Mouse (Mus musculus) kidney, adult 2 months (tissue): ENCODE measurements around the gene Pign.

Experiments used
- CTCF ChIP-seq: fragments of 200-500 bp; conservative IDR thresholded peaks from 2 replicates; pipeline ENCODE4 v1.5.1; 2011; ENCODE audit warnings: low read depth, mild to moderate bottlenecking, control low read depth, low read length, moderate library complexity, mixed read lengths; ENCODE audit not compliant: insufficient read depth, insufficient read length
- POLR2A ChIP-seq: fragments of 200-500 bp; IDR thresholded peaks from one replicate; pipeline ENCODE4 v1.6.1; 2011; ENCODE audit warnings: low read depth, low read length, control low read depth

DNA sequence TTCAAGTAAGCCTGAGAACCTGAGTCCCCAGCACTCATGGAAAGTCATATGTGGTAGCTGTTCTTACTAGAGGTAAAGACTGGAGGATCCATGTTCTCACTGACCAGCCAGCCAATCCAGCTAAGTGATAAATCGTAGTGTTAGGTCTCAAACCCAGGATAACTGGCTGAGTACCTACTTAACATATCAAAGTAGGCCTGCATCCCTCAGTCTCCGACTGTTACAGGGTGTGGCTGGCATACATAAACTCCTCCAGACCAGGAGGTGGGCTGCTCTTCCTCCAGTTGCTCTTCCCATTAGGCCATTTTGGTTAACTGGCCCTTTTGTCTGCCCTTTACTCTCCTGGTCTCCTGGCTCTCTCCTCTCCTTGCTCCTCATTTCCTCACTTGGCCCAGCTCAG, 141.2 kb downstream of the Pign start:
- TF ChIP-seq POLR2A (no peak), CTCF (no peak)
